Mouse (Mus musculus) hematopoietic stem cell, adult 5-6 weeks (primary cell): Measurements from ENCODE around the gene Csdc2. TPM values are rescaled to one million over a fixed set of nuclear protein-coding genes. Genes with fewer than 3 reads are reported as not detected.
A peak's percentile ranks its signal among the peaks of the same experiment; 100 is the strongest.

Experiments used
- ATAC-seq, 2 experiments: fragments of 125-278 bp in 1 of 2; replicated peaks in 1 of 2; 2 replicates each; pipeline ENCODE4 v1.8.0; 2016 to 2017; ENCODE audit warnings: inconsistent platforms in 2 of 2, mild to moderate bottlenecking in 2 of 2, moderate number of reproducible peaks in 2 of 2, low read depth in 1 of 2, moderate TSS enrichment in 1 of 2; ENCODE audit not compliant: low FRiP score in 2 of 2, poor library complexity in 2 of 2, severe bottlenecking in 2 of 2, insufficient read depth in 1 of 2, low TSS enrichment in 1 of 2
- total RNA-seq: library from RNA; stranded (forward); fragments of 172-1452, 232-1000 nt; gene quantifications from 2 replicates; pipeline ENCODE4 v1.2.3, GENCODE M21; 2017

Gene Csdc2
- total RNA-seq, 1 experiment from 2014 or later: not detected

DNA sequence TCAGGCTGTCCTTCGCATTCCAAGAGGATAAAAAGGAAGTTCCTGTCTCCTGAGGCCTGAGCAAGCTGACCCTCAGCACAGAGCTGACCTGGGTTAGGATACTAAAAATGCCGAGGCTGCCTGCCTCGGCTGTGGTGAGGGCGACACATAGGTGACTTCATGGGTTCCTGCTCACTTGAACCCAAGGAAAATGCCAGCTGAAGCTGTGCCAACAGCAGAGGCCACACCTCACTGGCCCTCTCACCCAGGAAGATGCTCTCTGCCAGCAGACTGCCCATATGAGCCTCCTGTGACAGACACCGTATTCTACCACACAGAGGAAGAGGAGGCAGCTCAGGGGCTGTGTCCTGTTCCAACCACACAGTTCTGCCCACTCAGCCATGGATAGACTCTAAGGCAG lies 17.5 kb upstream of the Csdc2 start:
- ATAC-seq: no peak

DNA sequence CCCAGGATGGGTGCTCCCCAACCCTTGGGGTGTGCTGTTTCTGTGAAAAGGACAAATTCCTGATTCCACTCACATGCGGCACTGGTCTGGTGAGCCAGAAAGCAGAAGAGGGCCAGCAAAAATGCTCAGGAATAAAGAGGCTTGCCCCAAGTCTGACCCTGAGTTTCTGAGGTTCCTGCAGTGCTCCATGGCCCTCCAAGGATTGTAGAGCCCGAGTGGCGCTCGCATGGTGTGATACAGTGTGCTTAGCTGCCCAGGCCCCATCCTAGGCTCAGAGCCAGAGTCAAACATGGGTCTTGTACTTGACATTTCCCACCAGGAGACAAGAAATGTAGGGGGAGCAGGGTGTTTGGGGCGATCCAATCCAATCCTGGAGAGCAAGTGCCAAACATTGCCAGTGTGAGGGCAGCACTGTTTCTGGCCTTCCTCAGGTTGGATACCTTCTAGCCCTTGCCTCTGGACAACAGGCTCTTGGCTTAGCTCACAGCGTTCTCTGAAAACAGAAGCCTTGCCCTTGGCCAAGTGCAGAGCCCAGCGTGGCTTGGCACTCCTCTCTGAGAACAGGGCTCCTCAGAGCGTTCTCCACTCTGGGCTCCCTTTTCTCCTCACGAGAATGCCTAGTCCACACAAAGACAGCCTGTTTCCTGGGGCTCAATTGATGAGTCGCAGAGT lies 15.9 kb upstream of the Csdc2 start:
- ATAC-seq: no peak

DNA sequence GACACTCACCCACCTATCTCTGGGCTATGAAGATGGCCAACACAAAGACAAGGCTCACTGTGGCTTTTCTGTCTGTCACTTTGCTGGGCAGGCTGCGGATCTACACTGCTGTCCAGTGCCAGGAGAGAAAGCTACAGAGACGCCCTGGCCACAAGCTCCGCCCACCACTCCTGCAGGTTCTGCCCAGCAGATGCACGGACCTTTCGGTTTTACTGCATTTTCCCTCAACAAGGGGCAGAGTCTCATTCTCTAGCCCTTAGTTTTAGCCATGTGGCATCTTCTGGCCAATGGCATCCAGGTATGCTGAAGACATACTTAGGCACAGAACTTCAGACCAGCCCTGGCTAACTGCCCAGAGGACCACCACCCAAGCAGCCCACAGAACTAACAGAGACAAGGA lies 15.3 kb upstream of the Csdc2 start:
- ATAC-seq: no peak

DNA sequence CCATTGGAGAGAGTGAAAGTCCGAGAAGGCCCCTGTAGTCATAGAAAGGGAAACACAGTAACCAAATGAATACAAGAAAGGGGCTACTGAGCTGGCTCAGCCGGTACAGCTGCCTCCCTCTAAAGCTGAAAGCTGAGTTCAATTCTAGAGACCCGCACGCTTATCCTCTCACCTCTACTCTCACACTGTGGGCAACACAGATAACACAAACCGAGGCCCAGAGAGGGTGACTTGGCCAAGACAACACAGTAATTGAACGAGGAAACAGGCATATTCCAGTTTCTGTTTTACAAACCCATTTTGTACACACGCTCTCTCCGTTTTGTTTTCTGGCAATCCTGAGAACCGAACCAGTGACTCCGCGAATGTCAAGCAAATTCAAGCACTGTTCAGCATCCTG lies 11.6 kb upstream of the Csdc2 start:
- ATAC-seq: no peak

- peak; percentile 77 to 88 for ATAC-seq
These were observed 10.7 kb upstream of the Csdc2 start, which contains the start of gene Polr3h for GRCm38 (mm10) chr15:81925760-81926445. TSS of gene Polr3h (minus strand) at chr15:81926240.

DNA sequence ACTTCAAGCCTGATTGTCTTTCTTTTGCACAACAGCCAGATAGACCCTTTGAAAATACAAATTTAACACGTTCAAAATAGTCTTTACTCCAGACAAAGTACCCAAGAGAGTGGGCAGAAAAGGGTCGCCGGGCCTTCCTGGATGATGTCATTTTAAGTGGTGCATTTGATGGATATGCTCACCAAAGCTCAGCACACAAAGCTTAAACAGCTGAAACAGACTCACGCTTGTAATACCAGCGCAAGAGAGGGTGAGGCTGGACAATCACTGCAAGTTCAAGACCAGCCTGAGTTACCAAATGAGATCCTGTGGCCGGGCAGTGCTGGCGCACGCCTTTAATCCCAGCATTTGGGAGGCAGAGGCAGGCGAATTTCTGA lies 10.1 kb upstream of the Csdc2 start:
- ATAC-seq: no peak

- no peak for ATAC-seq
These were observed 8.8 kb upstream of the Csdc2 start for GRCm38 (mm10) chr15:81927741-81928140.

DNA sequence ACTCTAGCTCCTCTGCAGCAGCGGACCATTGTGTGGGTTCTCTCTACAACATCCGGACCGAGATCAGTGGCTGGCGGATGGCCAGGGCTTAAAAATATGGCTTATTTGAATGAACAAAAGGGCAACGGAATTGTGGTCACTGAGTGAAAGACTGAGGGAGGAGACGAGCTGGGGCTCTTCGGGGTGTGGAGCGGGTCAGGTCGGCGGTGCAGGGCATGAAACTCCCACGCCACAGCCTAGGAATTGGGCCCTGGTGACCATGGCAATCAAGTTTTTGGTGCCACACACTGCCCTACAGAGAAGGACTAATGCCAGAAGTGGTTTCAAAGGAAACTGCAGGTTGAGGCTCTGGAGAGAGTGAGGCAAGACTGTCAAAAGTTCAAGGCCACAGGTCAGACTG lies 8.3 kb upstream of the Csdc2 start:
- peak; percentile 20 to 30; a peak in 3 of 4 replicates for ATAC-seq

- ATAC-seq: no peak; a peak in 1 of 4 replicates
These were observed 3.5 kb upstream of the Csdc2 start for GRCm38 (mm10) chr15:81932951-81933470.

DNA sequence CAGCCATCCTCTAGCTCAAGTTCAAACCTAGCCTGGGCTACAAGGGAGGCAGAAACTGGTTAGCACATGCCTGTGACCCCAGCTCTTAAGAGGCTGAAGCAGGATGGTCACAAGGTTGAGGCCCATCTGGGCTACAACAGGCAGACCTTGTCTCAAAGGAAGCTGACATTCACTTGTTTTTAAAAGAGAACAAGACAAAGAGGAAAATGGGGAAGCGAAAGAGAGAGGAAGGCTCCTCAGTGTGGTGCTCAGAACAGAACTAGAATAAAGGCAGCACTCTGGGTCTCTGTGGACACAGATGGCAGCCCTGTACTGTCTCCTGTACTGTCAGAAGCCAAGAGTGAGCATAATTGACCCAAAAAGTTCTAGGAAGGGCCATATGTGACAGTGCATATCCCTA lies 2.6 kb upstream of the Csdc2 start:
- ATAC-seq: no peak

DNA sequence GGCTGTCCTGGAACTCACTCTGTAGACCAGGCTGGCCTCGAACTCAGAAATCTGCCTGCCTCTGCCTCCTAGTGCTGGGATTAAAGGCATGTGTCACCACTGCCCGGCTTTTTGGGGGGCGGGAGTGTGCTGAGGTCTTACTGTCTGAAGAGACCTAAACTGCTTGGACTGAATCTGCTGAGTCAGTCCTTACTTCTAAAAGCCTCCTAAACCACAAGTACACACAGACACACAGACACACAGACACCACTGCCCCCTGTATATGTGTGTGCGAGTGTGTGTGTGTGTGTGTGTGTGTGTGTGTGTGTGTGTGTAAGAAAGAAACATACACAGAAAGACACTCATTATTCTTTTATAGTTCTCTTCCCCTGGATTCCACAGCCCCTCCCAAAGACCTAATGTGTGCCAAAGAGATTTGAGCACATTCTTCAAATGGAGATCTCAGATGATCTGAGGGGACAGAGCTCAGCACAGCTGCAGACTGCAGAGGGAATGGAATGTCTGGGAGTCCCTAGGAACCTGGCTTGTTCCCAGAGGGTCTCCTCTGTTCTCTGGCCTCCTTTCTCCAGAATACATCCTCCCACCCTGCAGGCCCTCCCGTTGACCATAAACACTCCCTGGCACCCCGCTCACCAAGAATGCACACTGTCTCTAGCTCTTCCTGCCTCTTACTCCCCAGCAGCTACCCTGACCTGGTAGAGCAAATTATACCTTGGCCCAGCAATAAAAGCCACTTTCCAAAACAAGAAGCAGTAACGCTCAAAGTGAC lies 506 bp upstream of the Csdc2 start:
- no peak for ATAC-seq

DNA sequence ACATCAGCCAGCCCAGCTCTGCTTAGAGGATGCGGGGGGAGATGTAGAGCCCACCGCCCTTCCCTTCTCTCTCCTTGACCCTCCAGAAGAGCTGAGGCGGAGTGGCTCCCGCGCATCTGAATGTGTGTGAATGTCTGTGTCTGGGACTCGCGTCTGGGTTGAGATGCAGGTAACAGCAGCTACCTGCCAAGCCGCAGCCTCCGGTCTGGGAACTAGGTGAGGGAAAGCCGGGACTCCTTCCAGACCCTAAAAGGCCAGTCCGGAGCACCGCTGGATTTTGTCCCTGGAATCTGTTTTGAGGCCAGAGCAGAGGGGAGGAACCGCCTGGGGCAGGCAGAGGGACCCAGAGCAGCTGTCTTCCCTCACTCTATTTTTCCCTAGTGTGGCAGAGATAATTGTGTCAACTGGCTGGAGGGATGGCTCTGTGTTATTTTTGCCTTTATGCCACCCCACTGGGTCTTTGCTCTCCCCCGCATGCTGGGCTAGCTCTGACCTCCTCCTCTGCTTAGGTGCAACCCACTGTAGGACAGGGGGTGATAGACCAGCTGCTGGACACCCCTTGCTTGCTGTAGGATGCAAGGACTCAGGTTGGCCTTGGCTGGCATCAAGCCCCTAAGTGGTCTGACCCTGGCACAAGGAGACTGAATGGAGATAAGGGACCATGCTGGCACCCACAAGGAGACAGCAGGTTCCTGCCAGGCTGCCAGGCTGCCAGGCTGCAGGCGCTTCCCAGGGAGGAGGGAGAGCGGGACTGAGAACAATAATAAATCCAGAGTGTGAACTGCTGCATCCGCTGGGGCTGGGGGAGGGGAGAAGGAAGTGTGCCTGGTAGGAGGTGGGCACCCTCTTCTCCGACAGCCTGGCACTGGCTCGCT lies 776 bp downstream of the Csdc2 start:
- ATAC-seq: no peak

DNA sequence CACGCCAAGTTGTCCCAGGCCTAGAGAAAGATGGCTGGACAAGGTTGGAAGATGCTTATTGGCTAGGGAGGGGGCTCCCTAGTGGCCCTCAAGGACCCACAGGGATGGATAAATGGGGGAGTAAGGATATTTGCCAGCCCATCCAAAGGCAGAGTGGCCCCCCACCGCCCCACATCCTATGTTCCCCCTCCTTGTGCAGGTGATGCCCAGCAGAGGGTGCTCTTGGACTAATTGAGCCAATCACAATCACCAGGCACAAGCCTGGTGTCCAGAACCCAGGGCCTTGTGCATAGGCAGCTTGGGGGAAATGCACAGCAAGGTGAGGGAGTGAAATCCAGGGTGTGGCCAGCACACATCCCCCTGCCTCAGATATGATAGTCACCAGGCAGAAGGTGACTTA lies 1.7 kb downstream of the Csdc2 start:
- ATAC-seq: peak in 1 of 2 experiments; percentile 41; a peak in 1 of 4 replicates

DNA sequence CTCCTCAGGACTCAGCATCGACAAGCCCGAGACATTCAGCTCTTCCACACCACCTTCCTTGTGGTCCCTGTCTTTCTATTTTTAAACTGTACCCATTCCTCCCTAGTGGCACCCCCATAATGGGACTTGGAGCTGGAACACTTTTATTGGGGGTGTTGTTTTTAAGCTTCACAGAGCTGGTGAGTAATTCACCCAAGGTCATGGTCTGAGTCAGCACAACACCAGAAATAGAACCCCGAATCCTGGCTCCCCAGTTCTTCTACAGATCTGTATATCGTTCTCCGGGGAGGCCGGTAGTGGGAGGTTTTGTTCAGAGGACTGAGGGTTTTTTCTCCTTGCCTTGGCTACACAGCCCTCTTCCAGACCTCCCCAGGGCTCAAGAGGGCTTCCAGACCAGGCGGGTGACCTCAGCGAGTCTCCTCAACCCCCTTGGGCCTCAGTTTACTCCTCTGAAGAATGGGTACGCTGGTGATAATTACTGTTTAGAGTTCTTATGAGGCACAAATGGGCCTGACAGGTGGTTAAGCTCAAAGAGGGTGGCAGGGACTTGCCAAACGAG lies 2.7 kb downstream of the Csdc2 start:
- ATAC-seq: no peak

DNA sequence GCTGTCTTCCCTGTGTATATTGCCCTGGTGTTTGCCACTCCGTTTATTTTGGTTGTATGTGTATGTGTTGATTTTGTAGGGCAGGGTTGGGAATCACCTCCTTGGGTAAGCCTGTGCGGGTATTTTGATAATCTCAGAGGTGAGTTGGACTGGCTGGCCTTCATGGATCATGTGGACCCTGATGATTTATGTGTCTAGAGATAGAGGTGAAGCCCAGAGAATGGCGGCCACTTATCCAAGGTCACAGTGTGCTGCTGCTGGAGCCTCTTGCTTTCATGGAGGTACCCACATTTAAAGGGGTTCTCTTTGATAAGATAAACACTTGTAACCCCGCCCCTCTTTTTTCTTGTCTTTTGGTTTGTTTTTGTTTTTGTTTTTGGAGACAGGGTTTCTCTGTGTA lies 3.2 kb downstream of the Csdc2 start:
- no peak for ATAC-seq

GRCm38 (mm10) chr15:81940219-81940618 lies 3.7 kb downstream of the Csdc2 start:
- no peak for ATAC-seq

DNA sequence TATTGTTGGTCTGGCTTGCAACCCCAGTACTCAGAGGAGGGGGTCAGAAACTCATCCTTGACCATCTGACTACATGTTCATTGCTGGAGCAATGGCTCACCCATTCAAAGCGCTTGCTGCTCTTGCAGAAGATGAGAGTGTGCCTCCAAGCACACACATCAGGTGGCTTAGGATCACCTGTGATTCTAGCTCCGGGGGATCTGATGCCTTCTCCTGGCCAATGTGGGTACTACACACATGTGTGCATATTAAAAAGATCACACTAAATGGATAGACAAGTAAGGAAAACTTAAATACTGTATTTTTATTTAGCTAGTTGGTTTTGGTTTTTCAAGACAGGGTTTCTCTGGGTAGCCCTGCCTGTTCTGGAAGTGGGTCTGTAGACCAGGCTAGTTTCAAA lies 4.5 kb downstream of the Csdc2 start:
- no peak for ATAC-seq
